Mouse (Mus musculus) small intestine, adult 2 months (tissue): ENCODE measurements around the gene Cby3.
"Not testable (repeated sequence)": the region's sequence is repeated elsewhere in the genome, so short reads cannot be mapped to it uniquely, and the experiment has no call there.

Experiments
- CTCF ChIP-seq: fragments of 200-500 bp; IDR thresholded peaks from 2 replicates; pipeline ENCODE4 v1.5.1; 2012; ENCODE audit warnings: low read depth, mild to moderate bottlenecking, control low read depth, inconsistent platforms, low read length, moderate library complexity, mixed read lengths; ENCODE audit not compliant: insufficient replicate concordance, insufficient read length; ENCODE audit errors: extremely low read depth
- POLR2A ChIP-seq: fragments of 200-500 bp; IDR thresholded peaks from 2 replicates; pipeline ENCODE4 v1.6.1; 2012; ENCODE audit warnings: low read depth, mild to moderate bottlenecking, control low read depth, inconsistent platforms, low read length, moderate library complexity

DNA sequence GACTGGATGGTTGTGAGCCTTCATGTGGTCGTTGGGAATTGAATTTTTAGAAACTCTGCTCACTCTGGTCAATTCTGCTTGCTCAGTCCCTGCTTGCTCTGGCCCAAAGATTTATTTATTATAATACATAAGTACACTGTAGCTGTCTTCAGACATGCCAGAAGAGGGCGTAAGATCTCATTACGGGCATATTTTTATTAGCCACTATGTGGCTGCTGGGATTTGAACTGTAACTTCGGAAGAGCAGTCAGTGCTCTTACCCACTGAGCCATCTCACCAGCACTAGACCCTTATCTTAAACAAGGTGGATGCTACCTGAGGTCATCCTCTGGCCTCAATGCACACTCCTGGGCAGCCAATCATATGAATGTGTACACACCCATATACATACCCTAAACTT, 34.9 kb upstream of the Cby3 start:
- not testable (repeated sequence) for TF ChIP-seq CTCF, POLR2A
